Mouse (Mus musculus): ENCODE data around the gene Aak1.

- TF ChIP-seq CTCF (conservative IDR thresholded peaks at IDR 0.05; ENCODE audit: low read length) (no peak), NANOG (IDR thresholded peaks at IDR 0.05; ENCODE audit: borderline replicate concordance, low read length) (no peak), POU5F1 (IDR thresholded peaks at IDR 0.05; ENCODE audit: borderline replicate concordance, low read length) (no peak)
Observed at GRCm38 (mm10) chr6:87039161-87039560, 189.8 kb downstream of the Aak1 start.

All from E14TG2a.4 (cell line).